Comparison of ENCODE assay signal across 8 mouse cellular contexts in the genomic region with DNA sequence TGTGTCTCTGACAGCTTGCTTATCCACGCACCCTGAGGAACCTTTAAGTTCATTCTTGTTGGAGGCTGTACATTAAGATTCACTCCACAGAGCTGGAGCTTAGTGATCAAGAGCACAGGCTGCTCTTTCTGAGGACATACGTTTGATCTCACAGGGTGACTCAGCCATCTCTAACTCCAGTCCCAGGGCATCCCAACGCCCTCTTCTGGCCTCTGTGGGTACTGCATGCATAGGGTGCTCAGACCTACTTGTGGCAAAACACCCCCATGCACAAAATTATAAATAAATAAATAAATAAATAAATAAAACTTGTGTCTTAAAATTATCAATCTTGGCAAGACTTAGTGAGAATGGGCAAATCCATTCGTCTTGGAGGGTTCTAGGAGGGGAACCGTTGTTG. TPM values are rescaled to one million over a fixed set of nuclear protein-coding genes. Genes with fewer than 3 reads are reported as not detected.
A peak's percentile ranks its signal among the peaks of the same experiment; 100 is the strongest.
DNase-seq lines count a peak whose midpoint lies in the region; ATAC-seq and TF ChIP-seq lines count a peak whose summit lies in the region.

No protein-coding gene starts in this region.

- ATAC-seq in lung, embryonic 16.5 days (ENCODE audit: low read depth): peak; percentile 12; the same call in 1 of the 2 replicates

- no peak overlapping the region for H3K4me3 ChIP-seq in gastrocnemius, adult 2 months
- H3K4me3 ChIP-seq in lung, embryonic 16.5 days (ENCODE audit: low read length): no peak overlapping the region

- DNase-seq in B cell, adult 2 months: peak; percentile 83
- peak; percentile 36 for DNase-seq in MEL-GATA-1-ER (ENCODE audit: extremely low read depth, low read depth)
- DNase-seq in cerebellum, adult 9-10 months: peak; percentile 58
- peak; percentile 75 for DNase-seq in gastrocnemius, adult 2 months
- peak; percentile 81 to 83 for DNase-seq in kidney, postnatal 4 days
- peak; percentile 65 to 72 for DNase-seq in right cerebral cortex, postnatal 10 days (ENCODE audit: low spot score in 2 of 2)
- DNase-seq in urinary bladder, postnatal 36 days (ENCODE audit: low spot score in 2 of 2): peak; percentile 57 to 67

- H3K36me3 ChIP-seq in lung, embryonic 16.5 days (ENCODE audit: control insufficient read depth, insufficient read depth, low read length): no peaks in the 10 kb centered on the region

- H3K4me1 ChIP-seq in lung, embryonic 16.5 days (replicated peaks; ENCODE audit: control insufficient read depth, insufficient read depth, low read length): peaks cover 4% of the 10 kb centered on the region; the same call in 1 of the 2 replicates

- no peaks in the 10 kb centered on the region for H3K27me3 ChIP-seq in lung, embryonic 16.5 days (ENCODE audit: control insufficient read depth, insufficient read depth, low read depth, low read length)

- H3K9me3 ChIP-seq in lung, embryonic 16.5 days (ENCODE audit: control insufficient read depth, low read length): no peaks in the 10 kb centered on the region

- no peak overlapping the region for H3K9ac ChIP-seq in lung, embryonic 16.5 days (ENCODE audit: low read length)

- intact Hi-C loops in gastrocnemius, adult 2 months (cut with DNase I): no loop called here

- TF ChIP-seq CTCF in gastrocnemius, adult 2 months (IDR thresholded peaks at IDR 0.05): peak; percentile 71

- no peak overlapping the region for H3K4me2 ChIP-seq in lung, embryonic 16.5 days (ENCODE audit: low read depth, low read length)

- WGBS in lung, embryonic 16.5 days: 38% methylated on average over 5 of the region's 5 CpGs

- H3K27ac ChIP-seq in gastrocnemius, adult 2 months: no peak overlapping the region
- no peak overlapping the region for H3K27ac ChIP-seq in lung, embryonic 16.5 days (ENCODE audit: low read length)

RNA-seq across cellular contexts. Expression of a gene that starts 8.6 kb away (rescaled TPM):
- total RNA-seq in gastrocnemius, adult 2 months (2021): not detected
- not detected in 2 replicates for polyA plus RNA-seq in lung, embryonic 16.5 days (2015; fragmentation: Nextera tagmentation; extraction: Ambion mirVana)

RNA-seq across cellular contexts. Expression of a gene that starts 28.7 kb away (rescaled TPM):
- 10 to 100 TPM; 13.5 TPM for total RNA-seq in gastrocnemius, adult 2 months (2021)
- polyA plus RNA-seq in lung, embryonic 16.5 days (2015; fragmentation: Nextera tagmentation; extraction: Ambion mirVana): 85.3 and 86.3 TPM in 2 replicates

RNA-seq across cellular contexts. Expression of a gene that starts 59.3 kb away (rescaled TPM):
- total RNA-seq in gastrocnemius, adult 2 months (2021): 1 to 10 TPM in 1 of 2 experiments, under 1 TPM in 1; 0.46 to 1.1 TPM
- polyA plus RNA-seq in lung, embryonic 16.5 days (2015; fragmentation: Nextera tagmentation; extraction: Ambion mirVana): 0.25 and 0.59 TPM in 2 replicates

RNA-seq across cellular contexts. Expression of a gene that starts 59.8 kb away (rescaled TPM):
- 10 to 100 TPM; 69.4 to 84.8 TPM for total RNA-seq in gastrocnemius, adult 2 months (2021)
- polyA plus RNA-seq in lung, embryonic 16.5 days (2015; fragmentation: Nextera tagmentation; extraction: Ambion mirVana): 350 and 360 TPM in 2 replicates
